Mouse (Mus musculus) right cerebral cortex, postnatal 14 days (tissue): ENCODE measurements around the gene Cacna1c.

Experiments
- DNase-seq: peaks from one replicate; pipeline ENCODE4 v3.0.0; 2022

The Cacna1c gene

GRCm38 (mm10) chr6:118836693-118837092, 359.5 kb downstream of the Cacna1c start:
- no peak for DNase-seq

- no peak for DNase-seq
These were observed 362.2 kb downstream of the Cacna1c start for GRCm38 (mm10) chr6:118834046-118834445.

- no peak for DNase-seq
These were observed 363.2 kb downstream of the Cacna1c start for GRCm38 (mm10) chr6:118833049-118833448.

GRCm38 (mm10) chr6:118832616-118833015, 363.6 kb downstream of the Cacna1c start:
- no peak for DNase-seq

GRCm38 (mm10) chr6:118830851-118831250, 365.4 kb downstream of the Cacna1c start:
- no peak for DNase-seq

- no peak for DNase-seq
These were observed 368.0 kb downstream of the Cacna1c start for GRCm38 (mm10) chr6:118828187-118828586.

GRCm38 (mm10) chr6:118827560-118827959, 368.7 kb downstream of the Cacna1c start:
- no peak for DNase-seq

- DNase-seq: no peak
These were observed 370.8 kb downstream of the Cacna1c start for GRCm38 (mm10) chr6:118825400-118825871.

- no peak for DNase-seq
These were observed 374.7 kb downstream of the Cacna1c start for GRCm38 (mm10) chr6:118821536-118821935.

GRCm38 (mm10) chr6:118819657-118820056, 376.6 kb downstream of the Cacna1c start:
- DNase-seq: no peak

GRCm38 (mm10) chr6:118817928-118818503, 378.2 kb downstream of the Cacna1c start:
- DNase-seq: peak; percentile 2

- DNase-seq: no peak
These were observed 380.0 kb downstream of the Cacna1c start for GRCm38 (mm10) chr6:118816253-118816652.

GRCm38 (mm10) chr6:118812556-118812955, 383.7 kb downstream of the Cacna1c start:
- DNase-seq: no peak

GRCm38 (mm10) chr6:118812007-118812406, 384.2 kb downstream of the Cacna1c start:
- DNase-seq: no peak

- DNase-seq: no peak
These were observed 385.4 kb downstream of the Cacna1c start for GRCm38 (mm10) chr6:118810834-118811233.

- DNase-seq: no peak
These were observed 391.1 kb downstream of the Cacna1c start for GRCm38 (mm10) chr6:118805139-118805538.

- no peak for DNase-seq
These were observed 393.9 kb downstream of the Cacna1c start for GRCm38 (mm10) chr6:118802286-118802685.

- DNase-seq: no peak
These were observed 399.8 kb downstream of the Cacna1c start for GRCm38 (mm10) chr6:118796393-118796792.

GRCm38 (mm10) chr6:118795716-118796115, 400.5 kb downstream of the Cacna1c start:
- DNase-seq: no peak

GRCm38 (mm10) chr6:118791921-118792368, 404.3 kb downstream of the Cacna1c start:
- DNase-seq: peak; percentile 39

- DNase-seq: no peak
These were observed 408.3 kb downstream of the Cacna1c start for GRCm38 (mm10) chr6:118787933-118788332.

- no peak for DNase-seq
These were observed 415.9 kb downstream of the Cacna1c start for GRCm38 (mm10) chr6:118780280-118780679.

- no peak for DNase-seq
These were observed 417.0 kb downstream of the Cacna1c start for GRCm38 (mm10) chr6:118779201-118779600.

- no peak for DNase-seq
These were observed 418.8 kb downstream of the Cacna1c start for GRCm38 (mm10) chr6:118777457-118777856.

- peak; percentile 54 for DNase-seq
These were observed 419.8 kb downstream of the Cacna1c start for GRCm38 (mm10) chr6:118776459-118776858.
